Mouse (Mus musculus) limb, embryonic 13.5 days (tissue): ENCODE measurements at regions not wholly inside any gene's neighbourhood (a gene's known extent, or its start where the extent isn't known, plus 50 kb on each side); places are given as distances from the start of the nearest gene placed in this dataset.

ENCODE experiments used
- ATAC-seq: fragments of 200-750 bp; cut with Nextera tagmentation; 2 replicates; pipeline ENCODE4 v1.8.0; 2017; ENCODE audit warnings: low read depth, moderate number of reproducible peaks, moderate TSS enrichment; ENCODE audit not compliant: low FRiP score
- H3K27ac ChIP-seq: fragments of 300-500 bp; sonication (generic); 2 replicates; pipeline ENCODE4 v1.5.1; 2015; ENCODE audit warnings: inconsistent platforms, mild to moderate bottlenecking, moderate library complexity
- H3K27me3 ChIP-seq: fragments of 300-500 bp; sonication (generic); 2 replicates; pipeline ENCODE4 v1.6.1; 2015; ENCODE audit warnings: mild to moderate bottlenecking, inconsistent platforms
- H3K36me3 ChIP-seq: fragments of 300-500 bp; sonication (generic); 2 replicates; pipeline ENCODE4 v1.6.1; 2015; ENCODE audit warnings: inconsistent platforms, mild to moderate bottlenecking, moderate library complexity
- H3K4me1 ChIP-seq: fragments of 300-500 bp; sonication (generic); 2 replicates; pipeline ENCODE4 v1.6.1; 2015; ENCODE audit warnings: inconsistent platforms
- H3K4me2 ChIP-seq: fragments of 300-500 bp; sonication (generic); replicated peaks from 2 replicates; pipeline ENCODE4 v1.6.1; 2015; ENCODE audit warnings: inconsistent platforms, mild to moderate bottlenecking, moderate library complexity
- H3K4me3 ChIP-seq: fragments of 300-500 bp; sonication (generic); 2 replicates; pipeline ENCODE4 v1.5.1; 2015; ENCODE audit warnings: moderate library complexity, mild to moderate bottlenecking, inconsistent platforms
- H3K9ac ChIP-seq: fragments of 300-500 bp; sonication (generic); 2 replicates; pipeline ENCODE4 v1.6.1; 2015; ENCODE audit warnings: mild to moderate bottlenecking, inconsistent platforms
- H3K9me3 ChIP-seq: fragments of 300-500 bp; sonication (generic); 2 replicates; pipeline ENCODE4 v1.6.1; 2016; ENCODE audit warnings: inconsistent platforms
- WGBS: fragments of 180-500 bp; shearing (Covaris S2); methylation state at CpG from one replicate; pipeline ENCODE4 v1.1.7; 2015; 5-methylcytosine and 5-hydroxymethylcytosine counted together

- H3K4me1 ChIP-seq = peaks cover 26% of the 10 kb centered on the region
- H3K27ac ChIP-seq = no peak overlapping the region
- H3K4me3 ChIP-seq = no peak overlapping the region
- 0 out of 2 replicates have a peak, but pooled peaks cover 8% of the 10 kb centered on the region for H3K27me3 ChIP-seq
- 48% methylated on average over 4 of the region's 4 CpGs for WGBS
- ATAC-seq = peak; percentile 57; the same call in 1 of the 2 replicates
- H3K36me3 ChIP-seq = no peaks in the 10 kb centered on the region
- no peaks in the 10 kb centered on the region for H3K9me3 ChIP-seq
- no peak overlapping the region for H3K9ac ChIP-seq
- no peak overlapping the region for H3K4me2 ChIP-seq
Measured at GRCm38 (mm10) chr1:184304204-184304603, 270.1 kb upstream of the 1700056E22Rik start.

- Histone ChIP-seq H3K27me3 (0 out of 2 replicates have a peak, but pooled peaks cover 5% of the 10 kb centered on the region), H3K27ac (no peak overlapping the region), H3K4me2 (no peak overlapping the region), H3K4me1 (peaks cover 10% of the 10 kb centered on the region), H3K4me3 (no peak overlapping the region), H3K9ac (no peak overlapping the region), H3K36me3 (no peaks in the 10 kb centered on the region), H3K9me3 (no peaks in the 10 kb centered on the region)
- no peak for ATAC-seq
- WGBS = 73% methylated on average over 1 of the region's 1 CpGs
Measured at GRCm38 (mm10) chr1:184298701-184299100, 264.6 kb upstream of the 1700056E22Rik start.

- Histone ChIP-seq H3K27me3 (0 out of 2 replicates have a peak, but pooled peaks cover 4% of the 10 kb centered on the region), H3K4me1 (0 out of 2 replicates have a peak, but pooled peaks cover 6% of the 10 kb centered on the region), H3K9ac (no peak overlapping the region), H3K36me3 (no peaks in the 10 kb centered on the region), H3K4me3 (no peak overlapping the region), H3K4me2 (no peak overlapping the region), H3K9me3 (no peaks in the 10 kb centered on the region), H3K27ac (no peak overlapping the region)
- WGBS = 67% methylated on average over 4 of the region's 4 CpGs
- ATAC-seq = no peak
Measured at GRCm38 (mm10) chr1:184297001-184297740, 263.1 kb upstream of the 1700056E22Rik start.

GRCm38 (mm10) chr1:184291129-184291528, 257.0 kb upstream of the 1700056E22Rik start:
- 88% methylated on average over 7 of the region's 7 CpGs for WGBS
- Histone ChIP-seq H3K9ac (no peak overlapping the region), H3K9me3 (no peaks in the 10 kb centered on the region), H3K27ac (no peak overlapping the region), H3K4me1 (0 out of 2 replicates have a peak, but pooled peaks cover 5% of the 10 kb centered on the region), H3K36me3 (no peaks in the 10 kb centered on the region), H3K27me3 (peaks cover 4% of the 10 kb centered on the region; the same call in 1 of the 2 replicates), H3K4me2 (no peak overlapping the region), H3K4me3 (no peak overlapping the region)
- ATAC-seq = no peak

GRCm38 (mm10) chr1:184289733-184290416, 255.8 kb upstream of the 1700056E22Rik start:
- 56% methylated on average over 7 of the region's 7 CpGs for WGBS
- ATAC-seq = no peak
- Histone ChIP-seq H3K9me3 (no peaks in the 10 kb centered on the region), H3K9ac (no peak overlapping the region), H3K4me1 (no peaks in the 10 kb centered on the region), H3K27ac (no peak overlapping the region), H3K27me3 (peaks cover 4% of the 10 kb centered on the region; the same call in 1 of the 2 replicates), H3K36me3 (no peaks in the 10 kb centered on the region), H3K4me2 (no peak overlapping the region), H3K4me3 (no peak overlapping the region)

GRCm38 (mm10) chr1:184281768-184282167, 247.7 kb upstream of the 1700056E22Rik start:
- Histone ChIP-seq H3K4me3 (no peak overlapping the region), H3K4me2 (no peak overlapping the region), H3K27me3 (0 out of 2 replicates have a peak, but pooled peaks cover 3% of the 10 kb centered on the region), H3K27ac (no peak overlapping the region), H3K36me3 (no peaks in the 10 kb centered on the region), H3K4me1 (peaks cover 11% of the 10 kb centered on the region; the same call in 1 of the 2 replicates), H3K9ac (no peak overlapping the region), H3K9me3 (no peaks in the 10 kb centered on the region)
- 58% methylated on average over 5 of the region's 5 CpGs for WGBS
- no peak for ATAC-seq

GRCm38 (mm10) chr1:184279263-184279662, 245.2 kb upstream of the 1700056E22Rik start:
- H3K4me3 ChIP-seq = no peak overlapping the region
- no peaks in the 10 kb centered on the region for H3K9me3 ChIP-seq
- H3K4me2 ChIP-seq = no peak overlapping the region
- no peak overlapping the region for H3K27ac ChIP-seq
- 57% methylated on average over 10 of the region's 10 CpGs for WGBS
- 0 out of 2 replicates have a peak, but pooled peaks cover 3% of the 10 kb centered on the region for H3K27me3 ChIP-seq
- H3K4me1 ChIP-seq = peaks cover 8% of the 10 kb centered on the region; the same call in 1 of the 2 replicates
- no peak overlapping the region for H3K9ac ChIP-seq
- no peak for ATAC-seq
- no peaks in the 10 kb centered on the region for H3K36me3 ChIP-seq

- Histone ChIP-seq H3K9ac (no peak overlapping the region), H3K27ac (no peak overlapping the region), H3K36me3 (no peaks in the 10 kb centered on the region), H3K4me3 (no peak overlapping the region), H3K4me2 (no peak overlapping the region), H3K27me3 (0 out of 2 replicates have a peak, but pooled peaks cover 3% of the 10 kb centered on the region), H3K9me3 (no peaks in the 10 kb centered on the region), H3K4me1 (peaks cover 2% of the 10 kb centered on the region; the same call in 1 of the 2 replicates)
- WGBS = 61% methylated on average over 2 of the region's 2 CpGs
- ATAC-seq = no peak
Measured at GRCm38 (mm10) chr1:184277001-184277400, 242.9 kb upstream of the 1700056E22Rik start.

GRCm38 (mm10) chr1:184275877-184276276, 241.8 kb upstream of the 1700056E22Rik start:
- Histone ChIP-seq H3K4me1 (peaks cover 2% of the 10 kb centered on the region; the same call in 1 of the 2 replicates), H3K4me3 (no peak overlapping the region), H3K9me3 (no peaks in the 10 kb centered on the region), H3K4me2 (no peak overlapping the region), H3K27ac (no peak overlapping the region), H3K27me3 (0 out of 2 replicates have a peak, but pooled peaks cover 5% of the 10 kb centered on the region), H3K9ac (no peak overlapping the region), H3K36me3 (no peaks in the 10 kb centered on the region)
- 68% methylated on average over 9 of the region's 9 CpGs for WGBS
- ATAC-seq = no peak

- Histone ChIP-seq H3K9me3 (no peaks in the 10 kb centered on the region), H3K27me3 (0 out of 2 replicates have a peak, but pooled peaks cover 5% of the 10 kb centered on the region), H3K4me1 (peaks cover 2% of the 10 kb centered on the region; the same call in 1 of the 2 replicates), H3K36me3 (no peaks in the 10 kb centered on the region), H3K4me2 (no peak overlapping the region), H3K27ac (no peak overlapping the region), H3K9ac (no peak overlapping the region), H3K4me3 (no peak overlapping the region)
- WGBS = 96% methylated on average over 3 of the region's 3 CpGs
- no peak for ATAC-seq
Measured at GRCm38 (mm10) chr1:184275396-184275795, 241.3 kb upstream of the 1700056E22Rik start.

GRCm38 (mm10) chr1:184274704-184275103, 240.6 kb upstream of the 1700056E22Rik start:
- no peak overlapping the region for H3K9ac ChIP-seq
- 73% methylated on average over 6 of the region's 6 CpGs for WGBS
- H3K9me3 ChIP-seq = no peaks in the 10 kb centered on the region

GRCm38 (mm10) chr1:184273722-184274121, 239.6 kb upstream of the 1700056E22Rik start:
- Histone ChIP-seq H3K9me3 (no peaks in the 10 kb centered on the region), H3K4me3 (no peak overlapping the region), H3K9ac (no peak overlapping the region), H3K36me3 (no peaks in the 10 kb centered on the region), H3K4me2 (no peak overlapping the region), H3K27me3 (peaks cover 8% of the 10 kb centered on the region; the same call in 1 of the 2 replicates), H3K4me1 (no peaks in the 10 kb centered on the region; the same call in 1 of the 2 replicates), H3K27ac (no peak overlapping the region)
- no peak for ATAC-seq
- WGBS = 69% methylated on average over 1 of the region's 1 CpGs

More at GRCm38 (mm10) chr1:184274704-184275103, 240.6 kb upstream of the 1700056E22Rik start:
- ATAC-seq = no peak
- Histone ChIP-seq H3K36me3 (no peaks in the 10 kb centered on the region), H3K4me3 (no peak overlapping the region), H3K4me2 (no peak overlapping the region), H3K4me1 (peaks cover 2% of the 10 kb centered on the region; the same call in 1 of the 2 replicates), H3K27ac (no peak overlapping the region), H3K27me3 (peaks cover 5% of the 10 kb centered on the region; the same call in 1 of the 2 replicates)
